Mouse (Mus musculus) stomach, embryonic 14.5 days (tissue): ENCODE data around the gene Smok2a. TPM values are rescaled to one million over a fixed set of nuclear protein-coding genes. Genes with fewer than 3 reads are reported as not detected.
"Not testable (repeated sequence)": the region's sequence is repeated elsewhere in the genome, so short reads cannot be mapped to it uniquely, and the experiment has no call there.

Source experiments
- ATAC-seq: fragments of 200-750 bp; cut with Nextera tagmentation; 2 replicates; pipeline ENCODE4 v1.8.0; 2017; ENCODE audit warnings: low read depth, moderate TSS enrichment; ENCODE audit not compliant: insufficient number of reproducible peaks, insufficient read depth, low FRiP score
- H3K27ac ChIP-seq: fragments of 300-500 bp; sonication (generic); 2 replicates; pipeline ENCODE4 v1.5.1; 2014; ENCODE audit warnings: mild to moderate bottlenecking, low read length, moderate library complexity, mixed read lengths
- H3K27me3 ChIP-seq: fragments of 300-500 bp; sonication (generic); 2 replicates; pipeline ENCODE4 v1.6.1; 2014; ENCODE audit warnings: low read length, control low read depth, mixed read lengths; ENCODE audit not compliant: control insufficient read depth, insufficient read depth
- H3K36me3 ChIP-seq: fragments of 300-500 bp; sonication (generic); 2 replicates; pipeline ENCODE4 v1.6.1; 2014; ENCODE audit warnings: mild to moderate bottlenecking, control low read depth, low read length, moderate library complexity, mixed read lengths; ENCODE audit not compliant: control insufficient read depth, insufficient read depth
- H3K4me1 ChIP-seq: fragments of 300-500 bp; sonication (generic); 2 replicates; pipeline ENCODE4 v1.6.1; 2014; ENCODE audit warnings: low read length, control low read depth, mixed read lengths; ENCODE audit not compliant: control insufficient read depth, insufficient read depth
- H3K4me2 ChIP-seq: fragments of 300-500 bp; sonication (generic); replicated peaks from 2 replicates; pipeline ENCODE4 v1.6.1; 2014; ENCODE audit warnings: low read depth, low read length, control low read depth
- H3K4me3 ChIP-seq: fragments of 300-500 bp; sonication (generic); 2 replicates; pipeline ENCODE4 v1.5.1; 2014; ENCODE audit warnings: low read depth, low read length, control low read depth
- H3K9ac ChIP-seq: fragments of 300-500 bp; sonication (generic); replicated peaks from 2 replicates; pipeline ENCODE4 v1.6.1; 2014; ENCODE audit warnings: low read depth, mild to moderate bottlenecking, control low read depth, low read length, moderate library complexity, mixed read lengths
- H3K9me3 ChIP-seq: fragments of 300-500 bp; sonication (generic); 2 replicates; pipeline ENCODE4 v1.6.1; 2016; ENCODE audit warnings: low read depth, low read length, control low read depth; ENCODE audit not compliant: control insufficient read depth
- WGBS: fragments of 180-500 bp; shearing (Covaris S2); extraction: QIAGEN DNeasy Blood & Tissue Kit; methylation state at CpG from one replicate; pipeline ENCODE4 v1.1.7; 2014; 5-methylcytosine and 5-hydroxymethylcytosine counted together
- polyA plus RNA-seq: library from polyadenylated mRNA; unstranded; fragments of >200 nt; fragmentation: Nextera tagmentation; extraction: Ambion mirVana; gene quantifications from 2 replicates; pipeline ENCODE4 v1.2.1, GENCODE M21; 2014

The Smok2a gene
- polyA plus RNA-seq, 1 experiment from 2014 or later = not detected

- H3K27me3 ChIP-seq, H3K27ac ChIP-seq, H3K4me2 ChIP-seq, H3K4me1 ChIP-seq, H3K4me3 ChIP-seq, H3K9ac ChIP-seq, ATAC-seq, H3K36me3 ChIP-seq: not testable (repeated sequence)
- 73% methylated on average over 2 of the region's 3 CpGs for WGBS
- H3K9me3 ChIP-seq = peaks cover 15% of the 10 kb centered on the region
Observed at GRCm38 (mm10) chr17:13202453-13203107, 18.4 kb upstream of the Smok2a start.

DNA sequence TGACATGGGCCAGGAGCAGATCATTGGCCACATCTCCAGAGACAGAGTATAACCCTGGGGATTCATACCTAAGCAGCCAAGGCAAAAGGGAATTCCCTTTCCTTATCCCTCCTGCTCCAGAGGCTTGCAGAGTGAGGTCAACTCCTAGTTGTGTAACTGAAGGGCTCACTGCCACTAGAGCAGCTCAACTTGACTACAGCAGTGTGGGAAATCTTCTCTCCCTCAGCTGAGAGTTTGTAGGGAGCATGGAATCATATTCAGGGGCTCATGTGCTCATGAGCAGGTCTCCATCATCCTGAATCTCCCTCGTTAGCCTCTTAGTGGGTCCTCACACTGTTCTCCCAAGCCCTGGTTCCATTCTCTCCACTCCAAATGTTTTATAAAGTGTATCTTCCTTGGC is 15.7 kb upstream of the Smok2a start:
- H3K4me2 ChIP-seq, H3K4me1 ChIP-seq, H3K27ac ChIP-seq, ATAC-seq, H3K4me3 ChIP-seq, H3K9ac ChIP-seq, H3K36me3 ChIP-seq, H3K27me3 ChIP-seq: not testable (repeated sequence)
- whole genome bisulfite sequencing = 84% methylated on average over 1 of the region's 1 CpGs
- peaks cover 17% of the 10 kb centered on the region for H3K9me3 ChIP-seq

- Histone ChIP-seq H3K27me3 (no peaks in the 10 kb centered on the region), H3K9me3 (peaks cover 18% of the 10 kb centered on the region), H3K36me3 (no peaks in the 10 kb centered on the region), H3K4me3 (no peak overlapping the region), H3K9ac (no peak overlapping the region), H3K4me1 (no peaks in the 10 kb centered on the region), H3K4me2 (no peak overlapping the region), H3K27ac (no peak overlapping the region)
- 90% methylated on average over 2 of the region's 2 CpGs for WGBS
- ATAC-seq = peak; percentile 42; the same call in 1 of the 2 replicates
Observed at GRCm38 (mm10) chr17:13206491-13206890, 14.5 kb upstream of the Smok2a start.

- H3K9me3 ChIP-seq = peaks cover 38% of the 10 kb centered on the region
- H3K4me2 ChIP-seq, H3K4me3 ChIP-seq, H3K36me3 ChIP-seq, ATAC-seq, H3K27ac ChIP-seq, H3K4me1 ChIP-seq, H3K9ac ChIP-seq, H3K27me3 ChIP-seq: not testable (repeated sequence)
Observed at GRCm38 (mm10) chr17:13208460-13208859, 12.5 kb upstream of the Smok2a start.

DNA sequence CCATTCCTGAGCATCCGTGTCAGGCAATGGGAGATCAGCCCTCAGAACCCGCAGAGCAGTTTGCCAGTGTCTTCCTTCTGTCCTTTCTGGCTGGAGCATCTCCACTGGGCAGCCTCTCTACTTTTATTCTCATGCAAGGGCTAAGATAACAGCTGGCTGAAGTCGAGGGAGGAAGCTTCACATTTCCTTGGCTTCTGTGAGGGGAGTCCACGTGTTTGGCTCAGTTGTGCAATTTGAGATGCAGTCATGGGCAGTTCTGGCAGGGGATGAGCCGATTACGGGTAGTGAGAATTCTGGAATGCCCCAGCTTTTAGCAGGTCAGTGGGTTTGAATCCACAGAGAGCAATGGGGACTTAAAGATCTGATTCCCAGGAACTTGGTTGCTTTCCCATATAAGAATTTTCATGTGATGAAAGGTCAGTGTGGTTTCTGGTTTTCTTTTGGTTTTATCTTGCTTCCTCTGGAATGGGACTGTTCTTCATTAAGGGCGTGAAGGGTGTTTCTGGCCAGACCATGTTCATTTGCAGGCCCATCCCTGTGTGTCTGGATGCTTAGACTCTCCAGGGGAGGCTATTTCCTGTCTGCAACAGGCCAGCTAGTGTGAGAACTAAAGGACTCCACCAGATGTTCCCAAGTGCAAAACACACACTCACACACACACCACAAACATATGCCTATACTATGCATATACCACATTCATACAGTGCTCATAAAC is 8.7 kb upstream of the Smok2a start:
- H3K9me3 ChIP-seq = peaks cover 69% of the 10 kb centered on the region
- no peak overlapping the region for H3K4me3 ChIP-seq
- no peak for ATAC-seq

DNA sequence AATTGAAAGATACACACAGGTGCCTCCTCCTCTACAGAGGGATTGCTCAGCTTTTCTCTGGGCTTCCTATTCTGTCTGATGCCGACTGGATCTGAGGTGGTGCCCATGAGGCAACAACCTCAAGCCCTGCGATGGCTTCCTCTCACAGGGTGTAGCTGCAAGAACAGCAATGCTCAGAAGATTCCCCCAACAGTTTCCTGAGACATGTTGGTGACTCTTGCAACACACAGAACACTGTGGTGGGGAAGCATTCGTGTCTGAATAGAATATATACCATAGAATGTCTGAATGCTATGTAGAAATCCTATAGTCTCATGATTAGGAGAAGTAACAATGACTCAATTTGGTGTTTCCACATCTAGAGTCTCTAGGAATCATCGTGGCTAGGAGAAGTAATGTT is 6.8 kb upstream of the Smok2a start:
- H3K9me3 ChIP-seq = peaks cover 76% of the 10 kb centered on the region
- 58% methylated on average over 4 of the region's 4 CpGs for WGBS

More for the DNA sequence above, 8.7 kb upstream of the Smok2a start:
- Histone ChIP-seq H3K36me3 (no peaks in the 10 kb centered on the region), H3K27me3 (no peaks in the 10 kb centered on the region), H3K9ac (no peak overlapping the region), H3K4me2 (no peak overlapping the region), H3K4me1 (no peaks in the 10 kb centered on the region), H3K27ac (no peak overlapping the region)
- WGBS = 72% methylated on average over 7 of the region's 7 CpGs

DNA sequence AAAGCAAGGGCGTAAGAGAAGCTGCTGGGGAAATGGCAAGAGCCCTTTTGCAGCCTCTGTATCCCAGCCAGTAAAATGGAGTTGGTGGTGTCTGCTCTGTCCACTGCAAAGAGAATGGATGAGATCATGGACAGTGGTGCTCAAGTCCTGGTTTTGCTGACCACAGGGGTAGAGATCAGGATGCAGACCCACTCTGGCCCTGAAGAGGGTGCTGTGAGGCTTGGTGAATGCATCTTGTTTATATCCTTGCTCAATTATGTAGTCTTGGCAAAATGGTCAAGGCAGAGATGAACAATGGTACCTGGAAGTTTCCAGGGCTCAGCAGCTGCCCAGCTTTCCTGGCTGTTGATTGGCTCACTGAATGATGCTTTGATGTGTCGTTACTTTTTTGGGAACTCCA is 5.4 kb upstream of the Smok2a start:
- ATAC-seq = no peak

More for the DNA sequence above, 6.8 kb upstream of the Smok2a start:
- ATAC-seq = no peak
- Histone ChIP-seq H3K36me3 (no peaks in the 10 kb centered on the region), H3K4me1 (no peaks in the 10 kb centered on the region), H3K4me2 (no peak overlapping the region), H3K4me3 (no peak overlapping the region), H3K9ac (no peak overlapping the region), H3K27ac (no peak overlapping the region), H3K27me3 (no peaks in the 10 kb centered on the region)

DNA sequence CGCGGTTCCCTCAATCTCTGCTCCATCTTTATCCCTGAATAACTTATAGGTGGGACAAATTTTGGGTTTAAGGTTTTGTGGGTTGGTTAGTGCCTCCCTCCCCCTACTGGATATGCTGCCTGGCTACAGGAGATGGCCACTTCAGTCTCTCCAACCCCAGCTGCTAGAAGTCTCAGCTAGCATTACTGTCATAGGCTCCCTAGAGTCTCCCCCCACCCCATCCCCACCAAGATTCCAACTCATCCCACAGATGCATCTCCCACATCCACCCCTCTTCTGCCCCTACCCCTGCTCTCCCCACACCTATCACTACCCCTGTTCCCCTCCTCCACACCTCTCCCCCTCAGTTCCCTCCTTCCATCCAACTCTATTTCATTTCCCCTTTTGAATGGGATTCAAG is 933 bp downstream of the Smok2a start:
- H3K36me3 ChIP-seq, H3K27ac ChIP-seq, H3K4me3 ChIP-seq, H3K27me3 ChIP-seq, H3K9ac ChIP-seq, H3K4me1 ChIP-seq, H3K4me2 ChIP-seq, ATAC-seq: not testable (repeated sequence)
- WGBS = 86% methylated on average over 2 of the region's 2 CpGs
- H3K9me3 ChIP-seq = peaks cover 46% of the 10 kb centered on the region

More for the DNA sequence above, 5.4 kb upstream of the Smok2a start:
- 81% methylated on average over 2 of the region's 2 CpGs for WGBS
- H3K27me3 ChIP-seq = no peaks in the 10 kb centered on the region
- no peak overlapping the region for H3K4me3 ChIP-seq
- H3K9me3 ChIP-seq = peaks cover 80% of the 10 kb centered on the region
- H3K4me1 ChIP-seq = no peaks in the 10 kb centered on the region
- H3K27ac ChIP-seq = no peak overlapping the region
- no peaks in the 10 kb centered on the region for H3K36me3 ChIP-seq
- H3K9ac ChIP-seq = no peak overlapping the region
- H3K4me2 ChIP-seq = no peak overlapping the region
